Mouse (Mus musculus) lung, postnatal 25 days (tissue): ENCODE measurements at regions not wholly inside any gene's neighbourhood (a gene's known extent, or its start where the extent isn't known, plus 50 kb on each side); places are given as distances from the start of the nearest gene placed in this dataset.
A peak's percentile ranks its signal among the peaks of the same experiment; 100 is the strongest.

ENCODE experiments used
- DNase-seq: peaks from one replicate; pipeline ENCODE4 v3.0.0; 2022; ENCODE audit warnings: low spot score

DNA sequence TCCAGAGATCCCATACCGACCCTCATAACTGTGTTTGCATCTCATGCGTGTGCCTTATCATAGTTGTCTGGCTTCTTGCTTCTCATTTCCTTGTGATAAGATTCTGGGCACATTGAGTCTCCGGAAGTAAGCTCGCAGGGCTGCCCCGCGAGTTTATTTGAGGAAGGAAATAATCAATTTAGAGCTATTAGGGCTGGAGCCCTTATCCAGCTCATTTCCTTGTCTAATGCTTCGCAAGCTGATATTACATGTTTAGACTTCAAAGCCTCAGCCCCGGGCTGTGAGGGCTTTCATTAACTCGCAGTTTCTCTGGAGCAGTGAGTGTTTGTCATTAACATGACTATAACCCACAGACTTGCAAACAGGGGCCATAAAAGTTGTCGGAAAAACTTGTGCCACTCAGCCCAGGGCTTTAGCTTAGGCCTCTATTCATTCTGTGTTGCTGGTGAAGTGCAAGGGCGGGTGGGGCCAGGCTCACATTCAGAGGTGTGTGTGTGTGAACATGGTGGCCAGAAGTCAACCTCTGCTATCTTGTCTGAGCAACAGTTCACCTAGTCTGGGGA, 251.0 kb upstream of the Gm5148 start:
- peak; percentile 64 for DNase-seq

DNA sequence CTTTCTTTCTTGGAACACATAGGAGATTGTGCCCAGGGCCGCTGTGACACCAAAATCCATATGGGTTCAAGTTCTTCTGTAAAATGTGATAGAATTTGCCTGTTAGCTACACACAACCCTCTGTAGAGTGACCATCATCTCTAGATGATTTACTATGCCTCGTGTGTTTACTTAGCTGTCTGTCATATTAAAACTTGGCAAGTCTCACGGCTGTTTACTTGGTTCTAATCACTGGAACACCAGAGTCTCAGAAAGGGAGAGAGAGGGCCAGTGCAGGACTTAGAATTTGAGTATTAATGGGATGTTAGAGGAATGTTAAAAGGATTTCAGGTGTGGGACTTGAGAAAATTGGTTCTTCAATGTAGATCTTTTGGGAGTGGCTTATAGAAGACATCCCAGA, 248.6 kb upstream of the Gm5148 start:
- no peak for DNase-seq

DNA sequence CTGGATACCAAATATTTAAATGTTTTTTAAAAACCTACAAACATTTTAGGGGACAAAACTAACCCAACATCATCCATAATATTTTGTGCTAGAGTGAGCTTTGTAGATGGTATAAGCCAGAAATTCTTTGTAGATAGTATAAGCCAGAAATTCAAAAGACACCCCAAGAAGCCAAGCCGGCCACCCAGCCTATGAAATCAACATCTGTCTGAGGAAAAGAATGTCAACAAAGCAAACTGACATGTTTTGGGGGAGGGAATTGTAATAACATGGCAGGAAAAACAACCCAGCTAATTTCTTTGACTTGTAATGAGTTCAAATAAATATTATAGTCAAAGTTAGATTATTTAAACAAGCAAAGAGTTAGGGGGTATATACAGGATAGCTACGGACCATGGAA, 246.9 kb upstream of the Gm5148 start:
- no peak for DNase-seq

DNA sequence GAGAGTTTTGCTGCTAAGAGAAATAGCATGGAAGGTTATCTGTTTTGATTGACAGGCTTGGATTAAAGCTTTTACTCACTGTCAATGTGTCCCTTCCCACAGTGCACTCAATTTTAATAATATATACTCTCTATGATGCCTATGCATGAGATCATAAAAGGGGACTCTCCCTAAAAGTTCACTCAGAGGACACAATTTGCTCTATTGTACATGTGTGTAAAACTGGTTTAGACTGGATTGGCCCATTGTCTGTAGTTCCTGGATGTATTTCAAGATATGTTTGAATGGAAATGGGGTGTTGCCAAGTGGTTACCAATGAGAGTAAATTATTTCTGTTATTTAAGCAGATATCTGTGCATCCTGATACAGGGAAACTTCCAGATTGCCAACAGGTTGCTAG, 244.4 kb upstream of the Gm5148 start:
- DNase-seq: no peak

DNA sequence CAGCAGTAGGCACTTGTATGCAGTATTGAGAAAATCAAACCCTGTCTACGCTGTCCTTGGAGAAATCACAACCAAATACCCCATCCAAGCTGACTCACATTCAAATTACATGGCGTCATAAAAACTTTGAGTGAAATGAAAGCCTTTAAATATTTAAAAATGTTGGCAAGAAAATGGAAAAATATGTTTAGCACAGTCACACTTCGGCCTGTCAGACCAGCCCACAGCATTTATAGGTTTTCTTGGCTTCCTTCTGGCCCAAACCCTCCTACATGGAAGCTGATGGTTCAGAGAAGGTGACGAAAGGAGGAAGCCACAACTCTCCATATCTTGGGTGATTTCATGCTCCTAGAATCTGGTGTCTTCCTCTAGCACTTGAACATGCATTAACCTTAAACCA, 240.9 kb upstream of the Gm5148 start:
- no peak for DNase-seq

DNA sequence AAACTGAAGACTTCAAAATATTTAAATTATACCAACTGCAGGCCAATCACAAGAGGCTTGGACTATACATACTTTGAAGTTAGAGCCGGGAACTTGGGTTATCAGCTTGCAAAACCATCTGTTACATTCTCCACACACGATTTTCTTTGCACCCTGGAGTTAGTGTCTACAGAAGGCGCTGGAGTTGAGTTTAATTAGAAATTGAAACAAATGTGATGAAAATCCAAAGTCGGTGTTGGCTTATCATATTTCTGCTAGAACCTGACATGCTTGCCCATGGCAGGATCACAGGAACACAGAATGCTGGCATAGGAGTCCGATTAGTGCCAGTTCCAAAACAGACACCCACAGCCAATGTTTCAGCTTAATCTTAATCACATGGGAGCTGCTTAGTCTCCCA, 239.8 kb upstream of the Gm5148 start:
- DNase-seq: no peak

DNA sequence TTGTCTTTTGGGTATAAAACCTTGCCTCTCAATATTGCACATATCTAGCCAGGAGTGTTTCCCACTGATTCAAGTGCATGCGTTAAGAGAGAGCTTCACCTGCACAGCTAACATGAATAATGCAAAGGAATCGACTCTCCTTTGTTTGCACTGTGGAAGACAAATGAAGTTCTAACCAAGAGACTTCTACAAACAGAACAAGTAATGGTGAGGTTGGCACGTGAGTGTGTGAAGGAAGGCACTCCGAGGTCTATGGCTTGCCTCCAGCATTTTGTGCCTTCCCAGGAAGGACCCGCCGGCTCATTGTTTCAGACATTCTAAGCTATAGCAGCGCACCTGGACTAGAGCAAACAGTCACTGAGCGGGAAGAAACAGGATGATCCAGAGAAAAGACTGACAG, 238.5 kb upstream of the Gm5148 start:
- DNase-seq: no peak

DNA sequence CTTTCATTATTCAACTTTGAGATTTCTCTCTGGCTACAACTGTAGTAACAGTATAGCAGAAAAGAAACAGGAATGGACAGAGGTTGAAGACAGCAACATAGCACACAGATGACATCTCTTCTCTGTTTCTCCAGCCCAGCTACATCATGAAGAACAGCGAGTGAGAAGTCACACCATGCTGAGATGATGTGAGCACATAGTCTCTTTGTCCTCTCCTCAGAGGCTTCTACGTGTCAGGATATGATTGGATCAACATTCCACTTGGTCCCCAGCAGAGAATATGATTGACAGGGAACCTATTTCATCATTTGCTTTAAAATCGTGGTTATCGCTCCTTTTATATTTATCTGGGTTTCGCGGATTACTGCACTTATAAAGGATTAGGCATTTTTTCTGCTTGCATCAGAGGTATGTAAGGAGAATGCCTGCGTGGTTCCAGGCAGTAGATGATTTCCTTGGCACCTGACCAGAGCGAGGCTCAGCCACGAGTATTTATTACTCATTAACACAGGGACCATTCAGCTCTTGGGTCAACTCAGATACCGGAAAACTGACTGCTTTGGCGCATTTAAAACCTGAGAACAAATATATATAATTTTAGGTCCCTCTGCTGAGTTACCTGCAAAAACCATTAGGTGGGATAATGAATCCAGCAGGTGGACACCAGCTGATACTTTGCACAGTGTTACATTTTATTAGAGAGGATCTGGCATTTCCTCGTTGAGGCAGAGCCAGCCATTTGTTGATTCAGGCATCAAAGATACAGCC, 237.9 kb upstream of the Gm5148 start:
- DNase-seq: peak; percentile 53

DNA sequence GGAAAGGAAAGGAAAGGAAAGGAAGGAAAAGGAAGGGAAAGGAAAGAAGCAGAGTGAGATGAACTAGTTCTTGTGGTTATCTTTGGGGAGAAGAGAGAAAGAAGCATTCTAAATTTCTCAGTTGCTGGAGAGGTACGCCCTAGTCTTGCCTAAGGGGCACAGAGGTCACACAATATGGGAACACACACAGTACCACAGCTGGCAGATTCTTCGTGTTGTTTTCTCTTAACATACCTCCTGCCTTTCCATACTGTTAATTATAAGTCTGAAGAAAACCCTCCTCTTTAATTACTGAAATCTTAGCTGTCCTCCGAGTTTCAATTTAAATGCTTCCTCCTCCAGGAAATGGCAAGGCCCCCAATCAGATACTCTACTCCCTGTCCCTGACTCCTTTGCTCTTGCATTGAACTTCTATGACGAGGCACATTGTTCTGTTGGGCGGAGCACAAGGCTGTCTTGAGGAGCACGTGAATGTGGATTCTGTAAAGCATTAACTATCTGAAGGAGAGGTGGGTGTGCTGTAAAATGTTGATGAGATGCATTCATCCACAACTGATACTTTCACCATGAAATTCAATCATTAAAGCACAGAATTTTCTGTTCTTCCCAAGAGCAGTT, 234.2 kb upstream of the Gm5148 start:
- DNase-seq: no peak

DNA sequence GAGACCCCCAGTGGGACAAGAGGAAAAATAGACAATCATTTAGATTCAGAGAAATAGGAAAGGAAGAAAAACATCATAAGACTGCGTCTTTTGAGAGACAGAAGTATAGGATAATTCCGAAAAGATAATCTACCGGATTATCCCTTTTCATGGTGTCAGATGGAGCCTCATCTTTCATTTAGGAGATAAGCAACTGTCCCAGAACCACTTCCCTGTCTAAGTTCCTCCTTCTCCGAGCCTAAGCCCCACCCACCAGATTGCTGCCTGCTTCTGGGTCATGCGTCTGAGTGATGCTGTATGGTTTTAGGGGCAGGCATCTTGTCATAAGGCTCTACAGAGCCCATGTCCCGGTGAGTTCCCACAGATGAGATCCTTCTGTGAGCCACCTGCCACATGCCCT, 232.3 kb upstream of the Gm5148 start:
- no peak for DNase-seq

DNA sequence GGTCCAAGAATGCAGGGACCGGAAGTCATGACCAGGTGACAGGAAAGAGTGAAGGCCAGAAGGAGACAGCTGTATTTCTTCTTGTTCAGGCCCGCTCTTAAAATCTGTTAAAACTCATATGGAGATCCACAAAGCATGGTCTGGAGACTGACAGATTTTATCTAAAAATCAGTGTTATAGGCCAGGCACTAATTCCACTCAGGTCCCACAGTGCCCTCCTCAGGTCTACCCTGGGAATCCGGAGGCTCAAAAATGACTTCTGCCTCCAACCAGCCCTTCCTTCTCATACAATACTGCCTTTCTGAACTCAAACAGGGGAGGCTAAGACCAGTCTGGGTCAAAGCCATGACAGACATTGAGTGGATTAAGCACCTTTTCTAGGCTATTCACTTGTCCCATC, 228.6 kb upstream of the Gm5148 start:
- DNase-seq: peak; percentile 45

DNA sequence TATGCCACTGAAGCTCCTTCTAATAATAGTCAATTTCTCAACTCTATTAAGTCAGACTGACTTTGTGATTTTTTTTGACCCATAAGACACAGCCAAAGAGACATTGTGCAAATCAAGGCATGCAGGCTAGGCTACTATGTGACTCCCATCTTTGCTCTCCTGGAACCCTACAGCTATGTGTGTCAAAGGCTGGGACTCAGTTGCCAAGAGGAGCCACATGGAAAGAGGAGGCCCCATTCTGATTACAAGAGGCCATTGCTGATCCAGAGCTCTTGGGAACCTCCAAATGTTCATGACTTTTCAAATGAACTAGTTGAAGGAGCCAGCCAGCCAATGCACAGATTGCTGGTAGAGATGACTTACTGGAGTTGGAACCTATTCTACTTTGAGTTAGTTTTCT, 228.0 kb upstream of the Gm5148 start:
- no peak for DNase-seq

DNA sequence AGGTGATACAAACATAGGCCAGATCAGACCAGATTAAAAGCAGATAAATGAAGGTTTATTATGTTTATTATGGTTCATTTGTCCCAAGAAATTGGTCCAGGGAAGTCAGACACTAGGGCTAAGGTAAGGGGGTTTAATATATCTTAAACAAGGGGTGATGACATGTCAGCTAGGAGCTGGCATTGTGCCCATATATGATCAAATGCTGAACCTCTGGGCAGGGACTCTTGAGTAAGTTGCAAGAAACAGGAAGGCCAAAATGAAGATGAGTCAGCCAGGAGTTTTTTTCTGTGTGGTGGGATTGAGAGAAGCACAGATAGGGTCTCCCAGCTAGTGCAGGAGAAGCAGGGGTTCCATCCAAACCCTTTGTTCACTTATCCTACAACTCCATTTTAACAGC, 219.4 kb upstream of the Gm5148 start:
- DNase-seq: no peak

DNA sequence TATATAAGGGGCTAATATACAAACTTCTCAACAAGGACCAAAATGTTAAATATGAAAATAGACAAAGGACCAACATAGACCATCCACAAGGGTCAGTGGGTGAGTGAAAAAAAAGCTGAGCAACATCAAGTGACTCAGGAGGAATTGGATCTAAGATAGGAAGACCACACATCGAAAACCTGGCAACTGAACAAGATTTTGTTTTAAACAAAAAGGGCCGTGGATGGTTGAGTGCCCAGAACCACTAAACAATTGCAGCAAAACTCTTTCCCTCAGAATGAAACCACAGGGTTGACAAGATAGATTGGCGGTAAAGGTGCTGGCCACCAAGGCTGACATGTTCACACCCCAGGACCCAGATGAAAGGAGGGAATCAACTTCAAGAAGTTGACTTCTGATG, 215.7 kb upstream of the Gm5148 start:
- no peak for DNase-seq

DNA sequence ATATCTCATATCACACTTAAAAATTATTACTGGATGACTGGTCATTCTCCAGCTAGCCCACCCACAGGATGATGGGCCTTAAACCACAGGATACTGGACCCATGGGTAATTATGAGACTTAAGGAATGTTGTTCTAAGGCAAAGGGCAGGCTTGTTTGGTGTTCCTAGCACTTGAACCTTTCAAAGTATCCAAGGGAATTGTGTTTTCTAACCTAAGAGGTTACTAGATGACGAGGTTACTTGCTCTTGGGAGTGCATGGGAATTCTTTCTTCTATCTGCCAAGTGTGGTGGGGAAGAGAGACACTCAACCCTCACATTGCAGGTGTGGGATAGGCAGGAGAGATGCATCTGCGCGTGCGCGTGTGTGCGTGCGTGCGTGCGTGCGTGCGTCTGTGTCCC, 214.6 kb upstream of the Gm5148 start:
- no peak for DNase-seq

DNA sequence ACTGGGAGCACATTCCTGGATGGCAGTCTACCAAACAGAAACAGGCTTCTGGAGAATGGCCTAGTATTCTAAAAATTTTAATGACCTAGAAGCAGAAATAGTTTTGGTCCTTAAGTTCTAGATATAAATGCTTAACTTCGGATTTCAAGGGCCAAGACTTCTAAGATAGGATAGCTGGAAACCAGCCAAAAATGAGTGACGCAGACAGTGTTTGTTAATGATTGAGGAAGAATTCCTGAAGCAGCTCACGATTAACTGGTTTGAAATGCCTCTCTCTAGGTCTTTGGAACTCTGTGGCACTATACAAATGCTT, 213.9 kb upstream of the Gm5148 start:
- peak; percentile 75 for DNase-seq

DNA sequence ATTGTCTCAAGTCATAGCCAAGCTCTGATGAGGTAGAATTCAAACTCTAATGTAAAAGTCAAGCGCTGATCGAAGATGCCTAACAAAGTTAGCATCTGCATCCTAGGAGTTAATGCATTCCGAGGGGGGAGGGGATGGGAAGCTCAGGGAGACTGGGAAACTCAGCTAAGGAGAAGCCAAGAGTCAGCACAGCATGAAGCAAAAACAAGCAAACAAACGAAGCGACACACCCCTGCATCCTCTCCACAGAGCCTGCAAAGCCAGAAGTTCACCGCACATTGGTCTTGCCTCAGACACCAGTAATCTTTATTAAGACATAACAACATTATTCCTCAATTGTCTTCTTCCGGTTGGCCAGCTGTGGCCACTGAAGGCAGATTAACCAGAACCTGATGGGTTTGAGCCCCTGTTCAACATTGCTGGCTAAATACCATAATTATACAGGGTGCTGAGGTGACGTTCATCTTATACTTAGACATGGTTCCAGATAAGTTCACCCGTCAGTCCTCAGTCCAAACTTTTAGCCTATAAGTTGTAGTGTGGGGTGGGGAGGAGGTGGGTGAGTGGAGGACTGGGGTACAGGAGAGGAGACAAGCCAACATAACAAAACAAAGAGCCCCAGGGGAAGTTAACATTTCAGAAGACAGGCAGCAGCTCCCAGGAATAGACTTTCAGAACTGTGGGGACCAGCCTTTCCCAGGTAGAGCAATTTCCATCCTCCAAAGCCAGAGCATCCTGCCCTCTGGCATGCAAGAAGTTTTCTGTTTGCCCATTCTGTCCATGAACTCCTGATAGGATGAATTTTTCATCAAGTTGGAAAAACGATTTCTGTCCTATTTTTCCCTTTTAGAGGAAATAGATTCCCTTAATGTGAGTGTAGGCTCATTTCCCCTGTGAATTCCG, 213.3 kb upstream of the Gm5148 start:
- DNase-seq: no peak

DNA sequence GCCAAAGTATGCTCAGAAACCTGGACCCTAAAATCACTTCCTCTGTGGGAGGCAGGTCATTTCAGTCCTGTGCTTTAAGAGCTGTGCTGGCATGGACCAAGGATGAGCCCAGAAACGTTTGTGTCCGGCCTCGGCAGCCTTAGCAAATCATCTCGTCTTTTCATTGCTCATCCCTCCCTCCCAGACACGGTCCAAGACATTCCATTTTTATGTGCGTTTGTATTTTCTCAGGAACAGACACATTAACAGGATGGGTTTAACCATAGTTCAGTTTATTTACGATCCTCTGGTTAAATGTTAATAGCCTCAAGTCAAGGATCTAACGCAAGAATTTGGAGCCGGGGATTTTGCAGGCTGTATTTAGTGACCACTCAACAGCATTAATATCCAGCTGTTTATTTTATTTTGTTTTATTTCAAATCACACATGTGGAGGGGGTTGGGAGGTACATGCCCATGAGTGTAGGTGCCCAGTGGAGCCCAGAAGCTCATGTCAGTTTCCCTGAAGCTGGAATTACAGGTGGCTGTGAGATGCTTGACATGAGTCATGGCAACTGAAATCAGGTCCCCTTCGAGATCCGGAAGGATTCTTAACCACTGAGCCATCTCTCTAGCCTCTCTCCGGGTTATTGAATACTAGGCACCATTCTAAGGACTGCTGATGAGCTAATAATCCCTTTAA, 212.1 kb upstream of the Gm5148 start:
- no peak for DNase-seq

DNA sequence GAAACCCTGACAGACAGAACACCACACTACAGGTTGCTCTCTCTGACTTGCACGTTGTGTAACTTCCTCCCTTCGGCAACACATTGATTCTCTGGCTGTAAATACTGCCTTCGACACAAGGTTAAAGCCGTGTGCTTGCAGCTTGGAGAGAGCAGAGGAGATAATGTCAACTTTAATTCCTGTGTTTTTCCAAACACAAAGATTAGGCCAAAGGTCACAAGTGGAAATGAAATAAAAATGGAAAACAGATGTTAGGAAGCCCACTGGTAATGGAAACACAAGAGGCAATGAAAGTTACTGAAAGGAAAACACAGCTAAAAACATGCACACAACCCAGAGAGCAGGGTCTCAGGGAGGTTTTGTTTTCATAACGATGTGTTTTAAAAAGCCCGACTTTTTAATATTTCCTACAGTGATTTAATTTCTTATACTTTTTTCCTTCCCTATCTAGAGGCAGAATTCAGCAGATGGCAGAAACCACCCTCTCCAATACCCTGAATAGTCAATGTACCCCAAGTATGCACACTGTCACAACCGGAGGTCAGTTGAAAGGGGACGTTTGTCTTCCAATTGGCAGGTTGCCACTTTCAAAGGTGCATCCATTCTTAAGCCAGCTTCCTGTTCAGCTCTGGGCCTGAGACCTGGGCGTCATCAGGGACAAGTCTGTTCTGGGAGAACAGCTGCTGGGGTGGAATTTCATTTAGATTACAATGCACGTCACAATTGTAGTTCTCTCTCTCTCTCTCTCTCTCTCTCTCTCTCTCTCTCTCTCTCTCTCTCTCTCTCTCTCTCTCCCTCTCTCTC, 210.8 kb upstream of the Gm5148 start:
- no peak for DNase-seq

DNA sequence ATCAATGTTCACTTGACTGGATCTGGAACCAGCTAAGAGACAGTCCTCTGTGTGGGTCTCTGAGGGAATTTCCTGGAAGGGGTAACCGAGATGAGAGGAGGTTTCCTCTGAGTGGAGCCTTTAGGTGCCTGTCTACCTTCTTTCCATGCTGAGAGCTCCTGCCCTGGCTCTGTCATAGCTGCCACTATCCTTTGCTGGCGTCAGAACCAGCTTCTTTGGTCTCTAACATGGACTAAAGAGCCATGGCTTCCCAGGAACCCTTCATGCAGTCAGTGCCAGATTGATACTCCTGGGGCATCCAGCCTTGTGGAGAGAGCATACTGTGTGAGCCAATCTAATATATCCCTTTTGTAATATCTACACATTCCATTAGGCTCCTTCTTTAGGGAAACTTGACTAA, 209.9 kb upstream of the Gm5148 start:
- no peak for DNase-seq

DNA sequence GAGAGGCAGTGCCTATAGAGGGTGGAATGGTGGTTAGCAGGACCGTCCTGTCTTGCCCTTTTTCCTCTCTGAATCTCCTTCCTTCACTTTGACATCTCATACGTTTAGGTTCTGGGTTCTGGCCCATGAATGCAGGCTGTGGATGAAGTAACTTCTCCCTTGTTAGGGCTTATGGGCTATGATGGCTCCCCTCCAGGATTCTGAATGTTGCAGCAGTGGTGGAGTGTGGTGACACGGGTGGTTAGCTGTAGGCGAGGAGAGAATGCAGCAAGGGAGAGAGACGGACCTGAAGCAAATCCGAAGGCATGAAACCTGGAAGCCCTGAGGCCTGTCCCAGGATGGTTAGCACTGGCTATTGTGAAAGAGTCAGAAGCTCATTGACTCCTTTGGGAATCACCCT, 204.4 kb upstream of the Gm5148 start:
- no peak for DNase-seq
